Mouse (Mus musculus) urinary bladder, postnatal 4 days (tissue): ENCODE measurements around the gene Sdsl.

ENCODE experiments used
- DNase-seq, 2 experiments: peaks; one replicate each; pipeline ENCODE4 v3.0.0; 2021 to 2022; ENCODE audit warnings: low spot score in 2 of 2

The Sdsl gene

DNA sequence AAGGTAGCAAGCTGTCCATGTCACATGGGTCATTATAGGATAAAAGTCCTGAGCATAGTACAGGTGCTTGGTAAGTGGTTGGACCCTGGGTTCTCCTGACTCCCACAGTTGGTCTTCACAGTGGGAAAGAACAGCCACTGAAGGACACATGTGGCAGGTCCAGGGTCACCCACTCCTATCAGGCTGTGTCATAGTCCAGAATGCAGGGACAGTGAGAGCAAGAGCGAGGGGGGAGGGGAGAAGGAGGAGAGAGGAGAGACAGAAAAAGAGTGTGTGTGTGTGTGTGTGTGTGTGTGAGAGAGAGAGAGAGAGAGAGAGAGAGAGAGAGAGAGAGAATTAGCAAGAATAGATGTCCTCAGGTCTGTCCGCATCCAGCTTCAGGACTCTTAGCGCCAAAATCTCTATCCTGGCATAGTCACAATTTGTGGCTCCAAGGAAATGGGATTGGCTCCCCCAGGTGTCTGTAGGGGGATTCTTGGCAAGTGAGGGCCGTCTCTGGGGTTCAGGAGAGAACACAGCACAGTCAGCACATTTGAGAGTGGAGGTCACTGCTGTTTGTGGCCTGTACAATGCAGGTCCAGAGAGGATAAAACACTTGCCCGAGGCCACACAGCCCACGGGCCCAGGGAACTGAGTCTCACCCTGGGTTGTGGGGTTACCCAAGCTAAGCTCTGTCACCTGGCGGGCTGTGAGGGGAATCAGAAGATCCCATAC lies 15.6 kb downstream of the Sdsl start:
- no peak for DNase-seq

DNA sequence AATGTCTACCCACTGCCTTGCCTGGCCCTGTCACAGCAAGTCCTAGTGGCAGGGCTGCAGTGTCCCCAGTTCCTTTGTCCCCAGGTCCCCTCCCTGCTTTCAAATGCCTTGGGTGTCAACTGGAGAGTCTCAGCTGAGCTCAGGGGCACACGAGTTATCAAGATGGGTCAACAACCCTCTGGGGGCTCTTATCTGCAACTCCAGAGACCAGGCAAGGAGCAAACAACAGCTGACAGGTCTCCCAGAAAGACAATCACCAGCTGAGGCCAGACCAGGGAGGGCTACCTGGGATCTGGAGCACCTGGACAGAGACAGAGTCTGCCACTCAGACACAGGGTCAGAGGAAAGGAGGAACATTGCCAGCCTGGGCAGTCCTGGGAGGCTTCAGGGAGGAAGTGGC lies 16.4 kb downstream of the Sdsl start:
- no peak for DNase-seq

DNA sequence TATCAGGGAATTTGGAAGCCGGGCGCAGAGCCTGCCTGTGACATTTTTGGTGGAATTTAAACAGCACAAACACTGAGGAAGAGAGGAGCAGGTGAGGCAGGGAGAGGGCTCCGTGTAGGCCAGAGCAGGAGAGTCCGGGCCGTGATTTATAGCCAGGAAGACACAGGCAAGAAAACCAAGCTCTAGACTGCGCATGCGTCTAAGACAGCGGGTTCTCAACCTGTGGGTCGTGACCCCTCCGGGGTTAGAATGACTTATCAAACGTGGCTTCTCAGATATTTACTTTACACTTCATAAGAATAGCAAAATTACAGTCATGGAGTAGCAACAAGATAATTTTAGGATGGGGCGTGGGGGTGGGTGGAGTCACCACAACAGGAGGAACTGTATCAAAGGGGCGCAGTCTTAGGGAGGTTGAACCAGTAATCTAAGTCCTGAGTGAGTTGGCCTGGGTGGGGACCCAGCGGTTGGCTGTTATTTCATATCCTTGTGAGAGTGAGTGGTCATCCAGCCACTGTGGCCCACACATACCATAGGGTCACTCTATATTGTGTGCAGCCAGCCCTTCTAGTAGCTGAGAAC lies 17.8 kb downstream of the Sdsl start:
- DNase-seq: no peak

DNA sequence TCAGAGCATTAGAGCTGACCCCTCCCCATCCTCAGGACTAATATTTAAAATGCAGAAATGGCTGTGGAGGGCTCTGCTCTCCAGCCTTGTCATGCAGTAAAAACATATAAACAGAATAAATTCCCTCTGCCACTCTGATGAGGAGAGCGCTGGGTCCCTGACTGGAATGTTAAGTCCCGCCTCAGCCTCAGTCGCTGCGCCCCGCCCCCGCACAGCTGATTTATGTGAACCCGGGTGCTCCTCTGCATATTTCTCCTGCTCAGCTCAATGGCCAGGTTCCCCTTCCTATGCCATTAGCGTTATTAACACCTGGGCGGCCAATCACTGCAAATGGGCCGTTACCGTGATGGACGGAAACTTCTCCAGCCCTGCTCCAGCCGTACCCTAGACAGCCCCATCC lies 25.3 kb downstream of the Sdsl start:
- DNase-seq: no peak

- peak; percentile 66 to 93 for DNase-seq
Measured at GRCm38 (mm10) chr5:120440733-120441132, 31.9 kb downstream of the Sdsl start.

GRCm38 (mm10) chr5:120439887-120440670 lies 32.5 kb downstream of the Sdsl start:
- DNase-seq: no peak

- DNase-seq: no peak
Measured at GRCm38 (mm10) chr5:120438991-120439710, 33.5 kb downstream of the Sdsl start.

DNA sequence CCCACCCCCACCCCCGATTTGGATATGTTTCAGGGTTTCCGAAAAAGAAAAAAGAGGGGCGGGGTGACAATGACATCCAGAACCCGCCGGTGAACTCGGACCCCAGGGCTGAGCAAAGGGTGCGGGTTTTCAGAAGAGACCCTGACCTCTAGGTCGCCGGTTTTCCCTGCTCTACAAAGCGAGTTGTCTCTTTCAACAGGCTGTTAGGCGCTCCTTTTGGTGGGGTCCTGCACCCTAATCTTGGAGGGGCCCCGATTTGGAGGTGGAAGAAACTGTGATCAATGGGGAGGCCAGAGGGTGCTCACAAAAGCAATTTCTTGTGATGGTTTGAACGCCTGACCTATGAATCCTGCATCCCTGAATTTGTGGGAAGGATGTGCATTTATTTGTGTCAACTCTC lies 34.1 kb downstream of the Sdsl start:
- no peak for DNase-seq

GRCm38 (mm10) chr5:120437986-120438385 lies 34.6 kb downstream of the Sdsl start:
- no peak for DNase-seq

DNA sequence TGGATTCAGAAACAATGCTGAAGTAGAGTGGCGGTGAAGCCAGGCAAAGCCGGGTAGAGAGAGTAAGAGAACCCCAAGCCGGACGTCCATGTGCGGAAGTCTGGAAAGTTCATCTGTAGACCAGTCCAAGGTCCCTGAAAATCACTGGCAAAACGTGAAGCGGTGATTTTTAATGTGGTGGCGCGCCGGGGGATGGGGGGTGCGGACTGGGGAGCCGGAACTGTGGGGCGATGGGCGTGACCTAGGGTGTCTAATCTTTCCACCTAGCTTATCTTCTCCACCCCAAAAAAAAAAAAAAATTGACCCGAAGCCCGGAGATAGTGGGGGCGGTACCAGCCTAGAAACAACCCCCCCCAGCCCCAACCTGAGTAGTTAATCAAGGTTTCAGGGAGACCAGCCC lies 35.1 kb downstream of the Sdsl start:
- DNase-seq: no peak

DNA sequence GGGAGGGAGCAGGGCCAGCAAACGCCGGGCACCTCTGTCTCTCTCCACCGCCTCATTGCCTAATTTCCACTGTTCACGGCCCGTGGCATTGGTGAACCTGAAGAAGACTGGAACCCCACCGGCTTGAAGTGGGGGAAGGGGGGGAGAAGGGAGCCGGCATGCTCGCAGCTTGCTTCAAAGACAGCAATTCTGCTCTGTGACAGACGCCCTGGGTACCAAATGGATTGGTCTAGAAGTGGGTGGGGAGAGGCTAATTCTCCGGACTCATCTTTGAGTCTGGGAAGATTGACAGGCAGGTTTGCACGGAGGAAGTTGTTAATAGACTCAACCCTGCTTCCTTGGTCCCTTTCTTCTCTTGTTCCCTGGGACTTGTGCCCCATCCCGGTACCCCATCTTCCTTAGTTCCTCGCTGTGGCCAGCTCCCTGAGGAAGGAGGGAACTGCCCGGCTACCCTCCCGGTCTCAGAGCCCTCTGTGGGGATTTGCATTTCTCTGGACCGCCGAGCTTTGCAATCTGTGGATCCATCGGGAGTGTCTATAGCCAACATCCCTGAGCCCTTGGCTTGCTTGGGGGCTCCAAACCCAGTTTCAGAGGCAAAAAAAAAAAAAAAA lies 35.6 kb downstream of the Sdsl start:
- no peak for DNase-seq

GRCm38 (mm10) chr5:120435731-120436501 lies 36.7 kb downstream of the Sdsl start:
- no peak for DNase-seq

DNA sequence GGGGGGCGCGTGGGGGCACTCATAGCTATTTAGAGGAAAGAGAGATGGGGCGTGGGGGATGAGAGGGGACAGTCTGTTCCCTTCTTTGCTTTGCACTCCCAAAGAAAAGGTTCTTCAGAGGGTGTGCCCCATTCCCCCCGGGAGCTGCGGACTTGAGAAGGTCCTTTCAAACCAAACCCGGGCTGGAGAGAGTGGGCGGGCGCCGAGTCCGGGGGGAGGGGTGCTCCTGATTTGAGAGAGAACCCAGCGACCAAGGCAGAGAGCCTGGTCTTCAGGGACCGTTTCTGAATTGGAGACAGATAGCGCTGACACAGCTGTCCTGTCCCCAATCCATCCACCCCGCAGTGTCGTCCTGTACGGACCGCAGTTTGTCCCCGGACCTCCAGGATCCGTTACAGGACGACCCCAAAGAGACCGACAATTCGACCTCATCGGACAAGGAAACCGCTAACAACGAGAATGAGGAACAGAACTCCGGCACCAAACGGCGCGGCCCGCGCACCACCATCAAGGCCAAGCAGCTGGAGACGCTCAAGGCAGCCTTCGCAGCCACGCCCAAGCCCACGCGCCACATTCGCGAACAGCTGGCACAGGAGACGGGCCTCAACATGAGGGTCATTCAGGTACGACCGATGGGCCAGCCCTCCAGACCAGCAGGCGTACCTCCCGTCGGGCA lies 37.5 kb downstream of the Sdsl start:
- no peak for DNase-seq

GRCm38 (mm10) chr5:120434231-120434735 lies 38.3 kb downstream of the Sdsl start:
- no peak for DNase-seq

DNA sequence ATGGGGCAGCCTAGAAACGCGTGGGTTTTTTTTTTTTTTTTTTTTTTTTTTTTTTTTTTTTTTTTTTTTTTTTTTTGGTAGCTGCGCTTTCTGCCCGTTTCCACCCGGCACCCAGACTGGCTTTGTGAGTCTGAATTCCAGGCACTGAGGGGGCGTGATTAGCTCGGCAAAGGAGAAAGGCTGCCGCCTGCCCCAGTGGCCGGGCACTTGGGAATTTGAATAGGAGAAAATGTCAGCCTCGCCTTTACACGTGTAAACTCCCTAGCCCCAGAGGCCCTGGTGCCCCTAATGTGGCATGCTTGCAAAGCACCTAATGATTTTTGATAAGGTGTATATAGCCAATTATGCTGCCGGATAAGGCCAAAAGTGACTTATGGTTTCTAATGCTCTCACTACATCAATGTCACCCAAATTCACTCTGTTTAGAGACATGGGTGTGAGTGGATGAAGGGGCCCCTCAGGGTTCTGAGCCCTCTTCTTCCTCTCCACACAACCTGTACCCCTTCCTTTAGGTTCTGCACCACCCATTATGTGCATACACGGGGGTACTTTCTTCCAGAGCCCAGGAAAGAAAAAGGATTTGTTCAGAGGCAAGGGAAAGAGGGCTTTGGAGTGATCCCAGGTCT lies 39.4 kb downstream of the Sdsl start:
- DNase-seq: no peak

DNA sequence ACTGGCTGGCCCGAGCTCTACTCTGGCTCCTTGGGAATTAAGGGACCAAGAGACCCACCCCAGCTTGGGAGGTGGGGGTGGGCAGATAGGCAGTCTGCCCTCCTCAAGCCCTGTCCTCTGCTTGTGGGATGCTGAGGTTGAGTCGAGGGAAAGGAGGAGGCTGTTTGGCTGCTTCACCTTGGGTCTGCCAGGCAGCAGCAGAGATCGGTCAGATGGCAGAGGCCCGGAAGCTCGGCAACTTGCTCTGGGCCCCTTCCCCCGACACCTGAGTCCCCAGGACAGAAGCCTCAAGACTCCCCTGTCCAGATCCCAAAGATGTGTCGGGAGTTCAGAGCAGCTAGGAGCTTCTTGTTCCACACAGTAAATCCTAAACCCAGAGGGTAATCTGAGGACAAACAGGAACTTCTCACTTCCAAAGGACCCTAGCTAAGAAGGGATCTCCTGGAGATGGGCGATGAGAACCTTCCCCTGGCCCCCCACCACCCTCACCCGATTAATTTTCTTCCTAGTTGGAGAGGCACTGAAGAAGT lies 40.1 kb downstream of the Sdsl start:
- no peak for DNase-seq

- DNase-seq: no peak
Measured at GRCm38 (mm10) chr5:120431649-120432485, 40.7 kb downstream of the Sdsl start, which contains the start of gene Lhx5. Gene Lhx5 (plus strand): TSS chr5:120431699.

DNA sequence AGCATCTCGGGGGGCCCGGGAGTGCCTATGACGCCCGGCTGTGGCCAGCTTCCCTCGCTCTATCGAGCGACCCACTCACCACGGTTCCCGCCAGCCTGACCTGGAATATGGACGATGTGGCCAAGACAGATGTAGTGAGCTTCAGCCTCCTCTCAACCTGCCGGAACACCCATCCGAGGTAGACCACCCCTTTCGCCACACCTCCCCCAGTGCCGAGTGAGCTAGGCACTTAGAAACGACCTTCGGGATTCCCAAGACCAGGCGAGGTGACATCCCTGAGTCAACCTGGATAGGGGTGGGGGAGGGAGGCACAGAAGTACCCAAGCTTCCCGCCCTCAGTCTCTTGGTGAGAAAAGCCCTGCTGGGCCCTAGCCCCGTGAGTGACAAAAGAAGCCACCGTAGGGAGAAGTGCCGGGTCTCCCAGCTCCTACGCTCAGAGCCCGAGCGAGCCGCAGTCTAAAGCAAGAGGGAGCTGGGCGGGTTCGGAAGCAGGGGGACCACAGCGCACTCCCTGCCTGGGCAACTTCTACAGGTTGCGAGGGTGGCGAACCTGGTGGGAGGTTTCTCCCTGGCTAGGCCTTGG lies 41.5 kb downstream of the Sdsl start:
- DNase-seq: no peak
